Mouse (Mus musculus) testis, adult 10 weeks (tissue): ENCODE data around the gene Kat2b. TPM values are rescaled to one million over a fixed set of nuclear protein-coding genes. Genes with fewer than 3 reads are reported as not detected.

Experiments used
- polyA plus RNA-seq: library from polyadenylated mRNA; stranded (reverse); fragments of 350-450 nt; fragmentation: Illumina TruSeq; extraction: RNeasy Lipid Tissue Mini Kit (QIAGEN cat#74804); gene quantifications from one replicate; pipeline ENCODE4 v1.2.3, GENCODE M21; 2014; ENCODE audit warnings: low read depth, low replicate concordance

Gene Kat2b
- polyA plus RNA-seq, result 105 TPM

DNA sequence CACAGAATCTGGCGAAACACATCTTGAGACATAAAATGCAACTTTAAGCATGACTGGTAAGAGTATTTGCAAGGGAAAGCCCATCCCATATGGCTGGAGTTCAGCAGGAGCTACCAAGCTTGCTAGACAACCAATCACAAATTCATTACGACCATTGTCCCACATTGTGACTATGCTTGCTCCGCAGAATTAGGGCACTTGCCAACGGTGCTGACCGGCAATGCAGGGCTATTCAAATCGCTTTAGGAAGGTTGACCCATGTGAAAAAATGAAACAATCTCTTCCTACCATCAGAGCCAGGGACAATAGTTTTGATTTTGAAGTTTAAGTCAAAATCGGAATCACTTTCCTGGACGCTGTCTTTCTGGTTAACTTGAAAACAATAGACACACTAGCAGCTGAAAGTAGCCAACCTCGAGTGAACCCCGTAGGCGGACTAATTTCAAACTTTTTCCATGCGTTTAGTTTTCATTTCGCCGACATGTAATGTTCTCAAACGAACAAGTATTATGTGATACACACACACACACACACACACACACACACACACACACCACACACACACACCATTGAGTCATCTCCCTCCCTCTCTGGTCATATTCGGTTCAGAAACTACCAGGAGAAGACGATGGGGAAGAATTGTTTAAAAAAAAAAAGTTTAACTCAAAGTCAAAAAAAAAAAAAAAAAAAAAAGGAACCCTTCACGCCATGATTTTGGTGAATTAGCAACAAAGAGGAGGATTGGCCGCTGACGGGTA lies at the start of gene Kat2b:
Gene Kat2b, plus strand, starts transcription at position 701 of the 758 bp plus-strand sequence.

GRCm38 (mm10) chr17:53539351-53539750 lies 27.3 kb upstream of the Kat2b start, which contains the start of gene Pp2d1:
Pp2d1 (minus strand) TSS chr17:53539451.

GRCm38 (mm10) chr17:53688877-53689802 lies 122.5 kb downstream of the Kat2b start, which contains the start of gene Sgo1:
Sgo1 (minus strand) TSS chr17:53689333.

Other genes with a start within 250 kb of the Kat2b start
- gene Efhb, start 103.5 kb upstream of the Kat2b start, polyA plus RNA-seq, result 128 TPM
- gene Rab5a, start 87.6 kb upstream of the Kat2b start, polyA plus RNA-seq, result 47.5 TPM
- gene Pp2d1, start 27.4 kb upstream of the Kat2b start, polyA plus RNA-seq, result 162 TPM
- 6.8 TPM for gene Sgo1, start 122.5 kb downstream of the Kat2b start, polyA plus RNA-seq